Mouse (Mus musculus): ENCODE data around the gene Stxbp3. TPM values are rescaled to one million over a fixed set of nuclear protein-coding genes. Genes with fewer than 3 reads are reported as not detected.

The Stxbp3 gene
- total RNA-seq, 2 experiments from 2014 or later: 15.8 to 16.0 TPM

- no peak for ATAC-seq (replicated peaks; ENCODE audit: low FRiP score, poor library complexity, severe bottlenecking)
Observed at GRCm38 (mm10) chr3:108810747-108811263, 29.5 kb downstream of the Stxbp3 start.

GRCm38 (mm10) chr3:108805622-108806021, 34.7 kb downstream of the Stxbp3 start:
- ATAC-seq (replicated peaks; ENCODE audit: low FRiP score, poor library complexity, severe bottlenecking): no peak

- no peak for ATAC-seq (replicated peaks; ENCODE audit: low FRiP score, poor library complexity, severe bottlenecking)
Observed at GRCm38 (mm10) chr3:108798375-108798774, 42.0 kb downstream of the Stxbp3 start.

- ATAC-seq (replicated peaks; ENCODE audit: low FRiP score, poor library complexity, severe bottlenecking): no peak
Observed at GRCm38 (mm10) chr3:108797723-108798122, 42.6 kb downstream of the Stxbp3 start.

GRCm38 (mm10) chr3:108796386-108796785, 43.9 kb downstream of the Stxbp3 start:
- no peak for ATAC-seq (replicated peaks; ENCODE audit: low FRiP score, poor library complexity, severe bottlenecking)

- ATAC-seq (replicated peaks; ENCODE audit: low FRiP score, poor library complexity, severe bottlenecking): no peak
Observed at GRCm38 (mm10) chr3:108795554-108796299, 44.6 kb downstream of the Stxbp3 start.

GRCm38 (mm10) chr3:108794780-108795179, 45.5 kb downstream of the Stxbp3 start:
- ATAC-seq (replicated peaks; ENCODE audit: low FRiP score, poor library complexity, severe bottlenecking): no peak

GRCm38 (mm10) chr3:108792420-108792819, 47.9 kb downstream of the Stxbp3 start:
- no peak for ATAC-seq (replicated peaks; ENCODE audit: low FRiP score, poor library complexity, severe bottlenecking)

GRCm38 (mm10) chr3:108791054-108791706, 49.1 kb downstream of the Stxbp3 start:
- no peak for ATAC-seq (replicated peaks; ENCODE audit: low FRiP score, poor library complexity, severe bottlenecking)

GRCm38 (mm10) chr3:108790499-108790898, 49.8 kb downstream of the Stxbp3 start:
- ATAC-seq (replicated peaks; ENCODE audit: low FRiP score, poor library complexity, severe bottlenecking): no peak

GRCm38 (mm10) chr3:108789299-108789698, 51.0 kb downstream of the Stxbp3 start:
- ATAC-seq (replicated peaks; ENCODE audit: low FRiP score, poor library complexity, severe bottlenecking): no peak

- no peak for ATAC-seq (replicated peaks; ENCODE audit: low FRiP score, poor library complexity, severe bottlenecking)
Observed at GRCm38 (mm10) chr3:108788455-108788794, 51.9 kb downstream of the Stxbp3 start.

GRCm38 (mm10) chr3:108787754-108788454, 52.4 kb downstream of the Stxbp3 start:
- ATAC-seq (replicated peaks; ENCODE audit: low FRiP score, poor library complexity, severe bottlenecking): no peak

- ATAC-seq (replicated peaks; ENCODE audit: low FRiP score, poor library complexity, severe bottlenecking): no peak
Observed at GRCm38 (mm10) chr3:108786520-108786919, 53.8 kb downstream of the Stxbp3 start.

- no peak for ATAC-seq (replicated peaks; ENCODE audit: low FRiP score, poor library complexity, severe bottlenecking)
Observed at GRCm38 (mm10) chr3:108782364-108782895, 57.9 kb downstream of the Stxbp3 start.

- ATAC-seq (replicated peaks; ENCODE audit: low FRiP score, poor library complexity, severe bottlenecking): no peak
Observed at GRCm38 (mm10) chr3:108781884-108782270, 58.4 kb downstream of the Stxbp3 start.

- no peak for ATAC-seq (replicated peaks; ENCODE audit: low FRiP score, poor library complexity, severe bottlenecking)
Observed at GRCm38 (mm10) chr3:108781238-108781883, 59.0 kb downstream of the Stxbp3 start.

GRCm38 (mm10) chr3:108778761-108779540, 61.4 kb downstream of the Stxbp3 start:
- ATAC-seq (replicated peaks; ENCODE audit: low FRiP score, poor library complexity, severe bottlenecking): no peak

- no peak for ATAC-seq (replicated peaks; ENCODE audit: low FRiP score, poor library complexity, severe bottlenecking)
Observed at GRCm38 (mm10) chr3:108772811-108773210, 67.5 kb downstream of the Stxbp3 start.
